In genomic region chr1:36938801-36939286, GRCm38 (mm10) we compare ENCODE assay signal across 8 mouse cellular contexts. TPM values are rescaled to one million over a fixed set of nuclear protein-coding genes. Genes with fewer than 3 reads are reported as not detected.
DNase-seq lines count a peak whose midpoint lies in the region; ATAC-seq lines count a peak whose summit lies in the region.

No protein-coding gene starts in this region.

- no peaks in the 10 kb centered on the region for H3K9me3 ChIP-seq in forebrain, embryonic 11.5 days (ENCODE audit: control insufficient read depth, low read length)
- H3K9me3 ChIP-seq in hindbrain, embryonic 16.5 days (ENCODE audit: control insufficient read depth, low read length), result no peaks in the 10 kb centered on the region
- H3K9me3 ChIP-seq in liver, embryonic 16.5 days (replicated peaks; ENCODE audit: control insufficient read depth, low read length), result no peaks in the 10 kb centered on the region

- no peak; the same call in none of the 2 replicates for ATAC-seq in forebrain, embryonic 11.5 days (replicated peaks; ENCODE audit: low FRiP score)
- ATAC-seq in hindbrain, embryonic 16.5 days, result no peak; the same call in none of the 2 replicates
- ATAC-seq in liver, embryonic 16.5 days (ENCODE audit: low read depth), result peak; percentile 2; the same call in 1 of the 2 replicates
- ATAC-seq in megakaryocyte-erythroid progenitor cell, adult 5-6 weeks (replicated peaks; ENCODE audit: low FRiP score, low TSS enrichment, poor library complexity, severe bottlenecking), result no peak

- peak overlapping the region; percentile 97 for H3K9ac ChIP-seq in forebrain, embryonic 11.5 days (ENCODE audit: low read length)
- peak overlapping the region; percentile 99 for H3K9ac ChIP-seq in hindbrain, embryonic 16.5 days (ENCODE audit: low read depth, low read length)
- H3K9ac ChIP-seq in liver, embryonic 16.5 days (ENCODE audit: low read depth, low read length), result peak overlapping the region; percentile 99

- H3K27ac ChIP-seq in forebrain, embryonic 11.5 days (ENCODE audit: low read depth, low read length), result peak overlapping the region; percentile 80
- peak overlapping the region; percentile 92 for H3K27ac ChIP-seq in hindbrain, embryonic 16.5 days (ENCODE audit: low read depth, low read length)
- peak overlapping the region; percentile 89 for H3K27ac ChIP-seq in liver, embryonic 16.5 days (ENCODE audit: low read length)

- no peaks in the 10 kb centered on the region for H3K27me3 ChIP-seq in forebrain, embryonic 11.5 days (ENCODE audit: control insufficient read depth, insufficient read depth, low read length)
- H3K27me3 ChIP-seq in hindbrain, embryonic 16.5 days (replicated peaks; ENCODE audit: control insufficient read depth, insufficient read depth, low read length), result no peaks in the 10 kb centered on the region
- no peaks in the 10 kb centered on the region for H3K27me3 ChIP-seq in liver, embryonic 16.5 days (ENCODE audit: control insufficient read depth, insufficient read depth, low read depth, low read length)

- no peaks in the 10 kb centered on the region for H3K36me3 ChIP-seq in forebrain, embryonic 11.5 days (ENCODE audit: control insufficient read depth, insufficient read depth, low read length)
- no peaks in the 10 kb centered on the region for H3K36me3 ChIP-seq in hindbrain, embryonic 16.5 days (ENCODE audit: control insufficient read depth, insufficient read depth, low read length)
- H3K36me3 ChIP-seq in liver, embryonic 16.5 days (ENCODE audit: control insufficient read depth, insufficient read depth), result no peaks in the 10 kb centered on the region

- under 1% methylated on average over 50 of the region's 59 CpGs for WGBS in forebrain, embryonic 11.5 days
- WGBS in hindbrain, embryonic 16.5 days, result under 1% methylated on average over 51 of the region's 59 CpGs
- WGBS in liver, embryonic 16.5 days (ENCODE audit: insufficient replicate concordance), result 0% methylated on average over 33 of the region's 59 CpGs

- no peaks in the 10 kb centered on the region; the same call in 1 of the 2 replicates for H3K4me1 ChIP-seq in forebrain, embryonic 11.5 days (replicated peaks; ENCODE audit: control insufficient read depth, insufficient read depth, low read length)
- peaks cover 23% of the 10 kb centered on the region for H3K4me1 ChIP-seq in hindbrain, embryonic 16.5 days (ENCODE audit: control insufficient read depth, insufficient read depth, low read depth, low read length)
- peaks cover 55% of the 10 kb centered on the region for H3K4me1 ChIP-seq in liver, embryonic 16.5 days (ENCODE audit: control insufficient read depth, low read depth, low read length)

- peak overlapping the region; percentile 75 for H3K4me2 ChIP-seq in forebrain, embryonic 11.5 days (ENCODE audit: low read depth, low read length, severe bottlenecking)
- H3K4me2 ChIP-seq in hindbrain, embryonic 16.5 days (ENCODE audit: low read length), result peak overlapping the region; percentile 60
- H3K4me2 ChIP-seq in liver, embryonic 16.5 days (ENCODE audit: low read depth, low read length), result peak overlapping the region; percentile 62

- DNase-seq in right cerebral cortex, postnatal 10 days (ENCODE audit: low spot score in 2 of 2), result peak; percentile 43
- no peak for DNase-seq in right cerebral cortex, postnatal 25 days
- peak; percentile 46 to 67 for DNase-seq in adrenal gland, postnatal 36 days
- peak; percentile 72 for DNase-seq in forebrain, embryonic 11.5 days (ENCODE audit: low spot score)
- peak; percentile 31 for DNase-seq in right cerebral cortex, postnatal 4 days

- H3K4me3 ChIP-seq in forebrain, embryonic 11.5 days (ENCODE audit: low read depth, low read length), result peak overlapping the region; percentile 99
- H3K4me3 ChIP-seq in hindbrain, embryonic 16.5 days (ENCODE audit: low read length), result peak overlapping the region; percentile 98
- peak overlapping the region; percentile 97 for H3K4me3 ChIP-seq in liver, embryonic 16.5 days (ENCODE audit: low read depth, low read length)

RNA-seq across cellular contexts. Expression of gene Tmem131, which starts 4.6 kb away (rescaled TPM):
- 10 to 100 TPM; 40.1 to 46.7 TPM for total RNA-seq in adrenal gland, postnatal 36 days (2021)
- 21.2 and 23.3 TPM in 2 replicates for polyA plus RNA-seq in forebrain, embryonic 11.5 days (2014; fragmentation: Nextera tagmentation; extraction: Ambion mirVana)
- polyA plus RNA-seq in hindbrain, embryonic 16.5 days (2015; fragmentation: Nextera tagmentation; extraction: Ambion mirVana), result 10.0 and 12.9 TPM in 2 replicates
- 7.7 and 8.8 TPM in 2 replicates for polyA plus RNA-seq in liver, embryonic 16.5 days (2015; fragmentation: Nextera tagmentation; extraction: Ambion mirVana)
- total RNA-seq in megakaryocyte-erythroid progenitor cell, adult 5-6 weeks (2014; fragmentation: Nextera tagmentation), result 53.5 and 60.2 TPM in 2 replicates
- total RNA-seq in megakaryocyte-erythroid progenitor cell, adult 5-6 weeks (2017), result 18.3 and 31.5 TPM in 2 replicates
